Mouse (Mus musculus) liver, embryonic 16.5 days (tissue): ENCODE data around the gene Bicral. TPM values are rescaled to one million over a fixed set of nuclear protein-coding genes. Genes with fewer than 3 reads are reported as not detected.
A peak's percentile ranks its signal among the peaks of the same experiment; 100 is the strongest.
"Not testable (repeated sequence)": the region's sequence is repeated elsewhere in the genome, so short reads cannot be mapped to it uniquely, and the experiment has no call there.

ENCODE experiments used
- ATAC-seq: fragments of 200-750 bp; cut with Nextera tagmentation; 2 replicates; pipeline ENCODE4 v1.8.0; 2017; ENCODE audit warnings: low read depth, mild to moderate bottlenecking, moderate number of reproducible peaks, moderate library complexity
- H3K27ac ChIP-seq: fragments of 300-500 bp; sonication (generic); 2 replicates; pipeline ENCODE4 v1.5.1; 2014; ENCODE audit warnings: mild to moderate bottlenecking, low read length
- H3K27me3 ChIP-seq: fragments of 300-500 bp; sonication (generic); 2 replicates; pipeline ENCODE4 v1.6.1; 2014; ENCODE audit warnings: low read depth, low read length, mixed read lengths; ENCODE audit not compliant: control insufficient read depth, insufficient read depth
- H3K36me3 ChIP-seq: fragments of 300-500 bp; sonication (generic); 2 replicates; pipeline ENCODE4 v1.6.1; 2014; ENCODE audit warnings: mild to moderate bottlenecking; ENCODE audit not compliant: control insufficient read depth, insufficient read depth
- H3K4me1 ChIP-seq: fragments of 300-500 bp; sonication (generic); 2 replicates; pipeline ENCODE4 v1.6.1; 2014; ENCODE audit warnings: low read depth, low read length, mixed read lengths; ENCODE audit not compliant: control insufficient read depth
- H3K4me2 ChIP-seq: fragments of 300-500 bp; sonication (generic); 2 replicates; pipeline ENCODE4 v1.6.1; 2014; ENCODE audit warnings: low read depth, low read length, mixed read lengths
- H3K4me3 ChIP-seq: fragments of 300-500 bp; sonication (generic); 2 replicates; pipeline ENCODE4 v1.5.1; 2014; ENCODE audit warnings: low read depth, mild to moderate bottlenecking, low read length
- H3K9ac ChIP-seq: fragments of 300-500 bp; sonication (generic); 2 replicates; pipeline ENCODE4 v1.6.1; 2014; ENCODE audit warnings: low read depth, low read length
- H3K9me3 ChIP-seq: fragments of 300-500 bp; sonication (generic); replicated peaks from 2 replicates; pipeline ENCODE4 v1.6.1; 2016; ENCODE audit warnings: low read length; ENCODE audit not compliant: control insufficient read depth
- WGBS: fragments of 180-500 bp; shearing (Covaris S2); extraction: QIAGEN DNeasy Blood & Tissue Kit; methylation state at CpG from one replicate; pipeline ENCODE4 v1.1.7; 2014; ENCODE audit not compliant: insufficient replicate concordance; 5-methylcytosine and 5-hydroxymethylcytosine counted together
- polyA plus RNA-seq: library from polyadenylated mRNA; unstranded; fragments of >200 nt; fragmentation: Nextera tagmentation; extraction: Ambion mirVana; gene quantifications from 2 replicates; pipeline ENCODE4 v1.2.1, GENCODE M21; 2015

The Bicral gene
- polyA plus RNA-seq, 1 experiment from 2014 or later = 2.5 TPM

GRCm38 (mm10) chr17:46771616-46772015 lies 86.7 kb downstream of the Bicral start:
- no peaks in the 10 kb centered on the region for H3K27me3 ChIP-seq
- peaks cover 24% of the 10 kb centered on the region for H3K4me1 ChIP-seq
- no peak for ATAC-seq
- H3K9me3 ChIP-seq = no peaks in the 10 kb centered on the region
- H3K36me3 ChIP-seq = peaks cover 11% of the 10 kb centered on the region
- peak overlapping the region; percentile 73 for H3K4me2 ChIP-seq
- no peak overlapping the region; the same call in 1 of the 2 replicates for H3K27ac ChIP-seq
- WGBS = 58% methylated on average over 17 of the region's 17 CpGs
- H3K9ac ChIP-seq = peak overlapping the region; percentile 29; the same call in 1 of the 2 replicates
- peak overlapping the region; percentile 88 for H3K4me3 ChIP-seq

- WGBS = 79% methylated on average over 4 of the region's 4 CpGs
- ATAC-seq = no peak
- Histone ChIP-seq H3K9me3 (no peaks in the 10 kb centered on the region), H3K27me3 (no peaks in the 10 kb centered on the region), H3K9ac (no peak overlapping the region), H3K27ac (no peak overlapping the region), H3K4me3 (no peak overlapping the region), H3K4me1 (peaks cover 24% of the 10 kb centered on the region), H3K36me3 (peaks cover 5% of the 10 kb centered on the region), H3K4me2 (no peak overlapping the region)
Observed at GRCm38 (mm10) chr17:46771025-46771424, 87.3 kb downstream of the Bicral start.

- no peak overlapping the region for H3K4me2 ChIP-seq
- no peak for ATAC-seq
- H3K9ac ChIP-seq = no peak overlapping the region
- H3K4me1 ChIP-seq = peaks cover 24% of the 10 kb centered on the region
- 80% methylated on average over 11 of the region's 11 CpGs for WGBS
- H3K27me3 ChIP-seq = no peaks in the 10 kb centered on the region
- no peak overlapping the region for H3K4me3 ChIP-seq
- H3K27ac ChIP-seq = no peak overlapping the region
- H3K9me3 ChIP-seq = no peaks in the 10 kb centered on the region
- H3K36me3 ChIP-seq = peaks cover under 1% of the 10 kb centered on the region
Observed at GRCm38 (mm10) chr17:46770546-46770945, 87.7 kb downstream of the Bicral start.

- Histone ChIP-seq H3K4me1 (peaks cover 12% of the 10 kb centered on the region), H3K27ac (no peak overlapping the region), H3K4me2 (no peak overlapping the region), H3K27me3 (no peaks in the 10 kb centered on the region), H3K9ac (no peak overlapping the region), H3K36me3 (no peaks in the 10 kb centered on the region), H3K4me3 (no peak overlapping the region), H3K9me3 (no peaks in the 10 kb centered on the region)
- 36% methylated on average over 8 of the region's 8 CpGs for WGBS
- no peak for ATAC-seq
Observed at GRCm38 (mm10) chr17:46767868-46768267, 90.4 kb downstream of the Bicral start.

GRCm38 (mm10) chr17:46764916-46765315 lies 93.4 kb downstream of the Bicral start:
- H3K4me1 ChIP-seq, H3K27ac ChIP-seq, H3K4me2 ChIP-seq, H3K9ac ChIP-seq, H3K36me3 ChIP-seq, ATAC-seq, H3K27me3 ChIP-seq, H3K9me3 ChIP-seq, H3K4me3 ChIP-seq: not testable (repeated sequence)
- WGBS = 53% methylated on average over 9 of the region's 9 CpGs

GRCm38 (mm10) chr17:46763544-46763943 lies 94.7 kb downstream of the Bicral start, which contains the start of gene Ptcra:
Ptcra (minus strand) TSS chr17:46763712.
- H3K27ac ChIP-seq = no peak within 1 kb of the TSS
- peaks cover 3% of the 10 kb centered on the region for H3K4me1 ChIP-seq
- no peak for ATAC-seq
- H3K9ac ChIP-seq = no peak within 1 kb of the TSS
- 63% methylated on average over 2 of the region's 2 CpGs for WGBS
- no peak within 1 kb of the TSS for H3K4me2 ChIP-seq
- H3K9me3 ChIP-seq = no peaks in the 10 kb centered on the region
- H3K36me3 ChIP-seq = no peaks in the 10 kb centered on the region
- H3K4me3 ChIP-seq = no peak within 1 kb of the TSS
- H3K27me3 ChIP-seq = no peaks in the 10 kb centered on the region

- Histone ChIP-seq H3K9me3 (no peaks in the 10 kb centered on the region), H3K9ac (no peak overlapping the region), H3K27me3 (no peaks in the 10 kb centered on the region), H3K4me3 (no peak overlapping the region), H3K36me3 (no peaks in the 10 kb centered on the region), H3K27ac (no peak overlapping the region), H3K4me1 (no peaks in the 10 kb centered on the region), H3K4me2 (no peak overlapping the region)
- no peak for ATAC-seq
- WGBS = 74% methylated on average over 12 of the region's 12 CpGs
Observed at GRCm38 (mm10) chr17:46758753-46759152, 99.5 kb downstream of the Bicral start.

- Histone ChIP-seq H3K9ac (peak within 1 kb of the TSS; percentile 73), H3K4me1 (peaks cover 15% of the 10 kb centered on the region), H3K4me3 (peak within 1 kb of the TSS; percentile 77), H3K27ac (peak within 1 kb of the TSS; percentile 91), H3K4me2 (peak within 1 kb of the TSS; percentile 88), H3K36me3 (peaks cover 1% of the 10 kb centered on the region; the same call in 1 of the 2 replicates), H3K9me3 (no peaks in the 10 kb centered on the region), H3K27me3 (no peaks in the 10 kb centered on the region)
- under 1% methylated on average over 57 of the region's 58 CpGs for WGBS
- ATAC-seq = peak; percentile 99
Observed at GRCm38 (mm10) chr17:46751794-46752556, 106.3 kb downstream of the Bicral start, which contains the start of gene Cnpy3. Cnpy3 (minus strand) TSS chr17:46752214.

GRCm38 (mm10) chr17:46751056-46751793 lies 107.1 kb downstream of the Bicral start:
- Histone ChIP-seq H3K9ac (peak overlapping the region; percentile 73), H3K27ac (peak overlapping the region; percentile 91), H3K9me3 (no peaks in the 10 kb centered on the region), H3K27me3 (no peaks in the 10 kb centered on the region), H3K4me3 (peak overlapping the region; percentile 77), H3K4me2 (peak overlapping the region; percentile 88), H3K4me1 (peaks cover 15% of the 10 kb centered on the region), H3K36me3 (peaks cover 2% of the 10 kb centered on the region; the same call in 1 of the 2 replicates)
- ATAC-seq = peak; percentile 2
- whole genome bisulfite sequencing = 12% methylated on average over 16 of the region's 16 CpGs
